Mouse (Mus musculus) midbrain, postnatal 0 days (tissue): ENCODE data around the gene Ccdc152. TPM values are rescaled to one million over a fixed set of nuclear protein-coding genes. Genes with fewer than 3 reads are reported as not detected.
A peak's percentile ranks its signal among the peaks of the same experiment; 100 is the strongest.

Experiments
- ATAC-seq: fragments of 200-750 bp; cut with Nextera tagmentation; 2 replicates; pipeline ENCODE4 v1.8.0; 2017; ENCODE audit warnings: moderate number of reproducible peaks, mild to moderate bottlenecking, moderate TSS enrichment, moderate library complexity; ENCODE audit not compliant: low FRiP score
- DNase-seq: peaks from one replicate; pipeline ENCODE4 v3.0.0-alpha.2; 2015; ENCODE audit warnings: low spot score
- H3K27ac ChIP-seq: fragments of 300-500 bp; sonication (generic); 2 replicates; pipeline ENCODE4 v1.5.1; 2014; ENCODE audit warnings: low read depth, mild to moderate bottlenecking, low read length, mixed read lengths
- H3K27me3 ChIP-seq: fragments of 300-500 bp; sonication (generic); 2 replicates; pipeline ENCODE4 v1.6.1; 2014; ENCODE audit warnings: low read length, control low read depth, mixed read lengths; ENCODE audit not compliant: insufficient read depth
- H3K36me3 ChIP-seq: fragments of 300-500 bp; sonication (generic); 2 replicates; pipeline ENCODE4 v1.6.1; 2014; ENCODE audit warnings: low read length, control low read depth, mixed read lengths; ENCODE audit not compliant: insufficient read depth
- H3K4me1 ChIP-seq: fragments of 300-500 bp; sonication (generic); 2 replicates; pipeline ENCODE4 v1.6.1; 2014; ENCODE audit warnings: mild to moderate bottlenecking, control low read depth, antibody characterized with exemption, low read length, mixed read lengths; ENCODE audit not compliant: insufficient read depth
- H3K4me2 ChIP-seq: fragments of 300-500 bp; sonication (generic); 2 replicates; pipeline ENCODE4 v1.6.1; 2014; ENCODE audit warnings: low read depth, mild to moderate bottlenecking, low read length, mixed read lengths; ENCODE audit not compliant: poor library complexity, severe bottlenecking
- H3K4me3 ChIP-seq: fragments of 300-500 bp; sonication (generic); 2 replicates; pipeline ENCODE4 v1.5.1; 2014; ENCODE audit warnings: low read depth, mild to moderate bottlenecking, low read length, moderate library complexity
- H3K9ac ChIP-seq: fragments of 300-500 bp; sonication (generic); replicated peaks from 2 replicates; pipeline ENCODE4 v1.6.1; 2014; ENCODE audit warnings: mild to moderate bottlenecking, low read length, moderate library complexity, mixed read lengths; ENCODE audit not compliant: poor library complexity, severe bottlenecking
- H3K9me3 ChIP-seq: fragments of 300-500 bp; sonication (generic); 2 replicates; pipeline ENCODE4 v1.6.1; 2016; ENCODE audit warnings: low read length, control low read depth
- CTCF ChIP-seq: IDR thresholded peaks from 2 replicates; pipeline ENCODE4 v1.5.1; 2016; ENCODE audit warnings: antibody characterized with exemption, mild to moderate bottlenecking
- WGBS: fragments of 180-500 bp; shearing (Covaris S2); extraction: QIAGEN DNeasy Blood & Tissue Kit; methylation state at CpG from one replicate; pipeline ENCODE4 v1.1.7; 2014; 5-methylcytosine and 5-hydroxymethylcytosine counted together
- polyA plus RNA-seq: library from polyadenylated mRNA; unstranded; fragments of >200 nt; fragmentation: Nextera tagmentation; extraction: Ambion mirVana; gene quantifications from 2 replicates; pipeline ENCODE4 v1.2.1, GENCODE M21; 2015
- total RNA-seq: library from RNA; depleted of rRNA; stranded (reverse); fragments of >200 nt; gene quantifications from 2 replicates; pipeline ENCODE4 v1.2.3, GENCODE M21; 2014

Ccdc152 gene
- total and polyA plus RNA-seq, 2 experiments from 2014 or later = 0.42 TPM; not detected in 1

GRCm38 (mm10) chr15:3332517-3332916 lies 29.2 kb upstream of the Ccdc152 start:
- TF ChIP-seq CTCF = no peak
- no peaks in the 10 kb centered on the region for H3K27me3 ChIP-seq
- H3K9ac ChIP-seq = no peak overlapping the region
- no peaks in the 10 kb centered on the region for H3K4me1 ChIP-seq
- no peak overlapping the region for H3K4me3 ChIP-seq
- H3K27ac ChIP-seq = no peak overlapping the region
- WGBS = 88% methylated on average over 4 of the region's 4 CpGs
- no peak for ATAC-seq
- H3K9me3 ChIP-seq = no peaks in the 10 kb centered on the region
- no peak for DNase-seq
- H3K36me3 ChIP-seq = no peaks in the 10 kb centered on the region
- no peak overlapping the region for H3K4me2 ChIP-seq

DNA sequence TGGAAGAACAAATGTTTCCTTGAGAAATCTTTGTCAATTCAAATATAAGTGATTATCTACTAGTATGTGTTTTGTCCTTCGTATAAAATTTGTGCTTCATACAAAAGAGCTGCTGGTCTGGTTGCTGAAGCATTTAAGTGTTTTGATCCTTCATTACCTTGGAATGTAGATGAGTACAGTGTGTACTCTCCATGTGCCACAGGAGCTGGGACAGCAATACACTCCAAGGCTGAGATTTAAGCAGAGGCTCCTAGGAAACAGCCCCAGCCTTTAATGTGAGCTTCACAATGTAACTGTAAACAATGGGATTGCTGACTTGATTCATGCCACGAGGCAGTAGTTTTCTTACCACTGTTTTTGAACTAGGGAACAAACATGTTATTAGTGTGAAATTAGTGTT lies 28.5 kb upstream of the Ccdc152 start:
- Histone ChIP-seq H3K9me3 (no peaks in the 10 kb centered on the region), H3K27me3 (no peaks in the 10 kb centered on the region), H3K4me3 (no peak overlapping the region), H3K27ac (no peak overlapping the region), H3K4me1 (no peaks in the 10 kb centered on the region), H3K4me2 (no peak overlapping the region), H3K36me3 (no peaks in the 10 kb centered on the region), H3K9ac (no peak overlapping the region)
- no peak for TF ChIP-seq CTCF
- WGBS = 64% methylated on average over 2 of the region's 2 CpGs
- DNase-seq (no peak), ATAC-seq (no peak)

DNA sequence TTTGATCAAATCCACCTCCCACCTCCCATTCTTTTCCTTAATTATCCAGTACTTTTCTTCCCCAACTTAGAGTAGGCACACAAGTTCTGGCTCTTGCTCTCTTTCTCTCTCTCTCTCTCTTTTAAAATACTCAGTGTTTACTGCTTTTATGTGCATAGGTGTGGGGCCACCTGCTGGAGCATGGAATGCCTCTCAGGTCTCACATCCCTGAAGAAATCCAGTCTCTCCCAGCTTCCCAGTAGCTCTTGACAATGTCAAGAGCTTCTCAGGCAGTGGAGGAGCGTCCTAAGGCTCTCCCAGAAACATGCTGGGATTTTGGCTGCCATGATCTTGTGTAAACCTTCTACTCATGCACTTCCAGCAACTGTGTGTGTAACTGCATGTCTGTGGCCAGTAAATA lies 27.0 kb upstream of the Ccdc152 start:
- ATAC-seq (no peak), DNase-seq (no peak)
- H3K9me3 ChIP-seq = no peaks in the 10 kb centered on the region
- no peak overlapping the region for H3K4me2 ChIP-seq
- 88% methylated on average over 1 of the region's 1 CpGs for WGBS
- H3K36me3 ChIP-seq = no peaks in the 10 kb centered on the region
- no peak overlapping the region for H3K4me3 ChIP-seq
- no peaks in the 10 kb centered on the region for H3K4me1 ChIP-seq
- H3K27me3 ChIP-seq = no peaks in the 10 kb centered on the region
- H3K27ac ChIP-seq = no peak overlapping the region
- no peak overlapping the region for H3K9ac ChIP-seq
- no peak for TF ChIP-seq CTCF

- ATAC-seq (no peak), DNase-seq (no peak)
- H3K36me3 ChIP-seq = peaks cover 3% of the 10 kb centered on the region; the same call in 1 of the 2 replicates
- no peak overlapping the region for H3K4me3 ChIP-seq
- no peak overlapping the region for H3K4me2 ChIP-seq
- H3K9ac ChIP-seq = no peak overlapping the region
- no peaks in the 10 kb centered on the region for H3K27me3 ChIP-seq
- no peak for TF ChIP-seq CTCF
- H3K4me1 ChIP-seq = no peaks in the 10 kb centered on the region
- no peaks in the 10 kb centered on the region for H3K9me3 ChIP-seq
- H3K27ac ChIP-seq = no peak overlapping the region
Measured at GRCm38 (mm10) chr15:3323041-3323440, 19.7 kb upstream of the Ccdc152 start.

GRCm38 (mm10) chr15:3319929-3320328 lies 16.6 kb upstream of the Ccdc152 start:
- WGBS = 61% methylated on average over 9 of the region's 9 CpGs
- no peak for DNase-seq
- Histone ChIP-seq H3K9me3 (no peaks in the 10 kb centered on the region), H3K4me1 (no peaks in the 10 kb centered on the region), H3K27ac (no peak overlapping the region), H3K36me3 (peaks cover 3% of the 10 kb centered on the region; the same call in 1 of the 2 replicates), H3K9ac (no peak overlapping the region), H3K4me2 (no peak overlapping the region), H3K27me3 (no peaks in the 10 kb centered on the region), H3K4me3 (no peak overlapping the region)
- no peak for TF ChIP-seq CTCF
- no peak for ATAC-seq

DNA sequence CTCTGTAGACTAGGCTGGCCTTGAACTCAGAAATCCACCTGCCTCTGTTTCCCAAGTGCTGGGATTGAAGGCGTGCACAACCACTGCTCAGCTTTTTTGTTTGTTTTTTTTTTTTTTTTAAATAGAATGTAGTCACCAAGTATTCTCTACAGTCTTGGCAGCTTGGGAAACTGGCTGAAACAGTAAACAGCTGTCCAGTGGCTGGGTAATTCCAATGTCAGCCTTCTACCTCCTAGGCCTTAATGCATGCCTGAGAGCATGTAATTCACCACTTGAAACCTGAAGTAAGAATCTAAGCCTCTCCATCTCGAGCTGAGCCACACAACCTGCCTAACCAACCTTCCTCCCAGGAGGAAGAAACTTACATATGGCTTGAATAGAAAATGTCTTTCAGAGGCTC lies 13.3 kb upstream of the Ccdc152 start:
- DNase-seq = no peak
- Histone ChIP-seq H3K4me2 (no peak overlapping the region), H3K27ac (no peak overlapping the region), H3K27me3 (no peaks in the 10 kb centered on the region), H3K9ac (no peak overlapping the region), H3K36me3 (peaks cover 3% of the 10 kb centered on the region; the same call in 1 of the 2 replicates), H3K9me3 (no peaks in the 10 kb centered on the region), H3K4me1 (no peaks in the 10 kb centered on the region), H3K4me3 (no peak overlapping the region)
- TF ChIP-seq CTCF = no peak
- 75% methylated on average over 2 of the region's 2 CpGs for WGBS
- no peak for ATAC-seq

- no peaks in the 10 kb centered on the region for H3K9me3 ChIP-seq
- no peak overlapping the region for H3K27ac ChIP-seq
- H3K9ac ChIP-seq = no peak overlapping the region
- no peaks in the 10 kb centered on the region for H3K27me3 ChIP-seq
- no peaks in the 10 kb centered on the region for H3K4me1 ChIP-seq
- DNase-seq = peak; percentile 14
- H3K4me3 ChIP-seq = no peak overlapping the region
- no peak overlapping the region for H3K4me2 ChIP-seq
- no peak for ATAC-seq
- no peaks in the 10 kb centered on the region for H3K36me3 ChIP-seq
- no peak for TF ChIP-seq CTCF
Measured at GRCm38 (mm10) chr15:3312937-3313336, 9.6 kb upstream of the Ccdc152 start.
